Mouse (Mus musculus) kidney, postnatal 14 days (tissue): Measurements from ENCODE around the gene Ppm1j.
"Not testable (repeated sequence)": the region's sequence is repeated elsewhere in the genome, so short reads cannot be mapped to it uniquely, and the experiment has no call there.

ENCODE experiments used
- DNase-seq: peaks from one replicate; pipeline ENCODE4 v3.0.0; 2022; ENCODE audit warnings: mixed read lengths

Ppm1j gene

GRCm38 (mm10) chr3:104785284-104785683 lies 4.4 kb downstream of the Ppm1j start:
- DNase-seq, result no peak

- DNase-seq, result no peak
Observed at GRCm38 (mm10) chr3:104788075-104788474, 7.2 kb downstream of the Ppm1j start, which contains the start of gene Rhoc. Rhoc (plus strand) TSS chr3:104788375.

GRCm38 (mm10) chr3:104788561-104789311 lies 7.9 kb downstream of the Ppm1j start:
- DNase-seq, result peak; percentile 92

- DNase-seq, result no peak
Observed at GRCm38 (mm10) chr3:104789312-104789605, 8.4 kb downstream of the Ppm1j start.

GRCm38 (mm10) chr3:104789822-104790221 lies 9.0 kb downstream of the Ppm1j start:
- peak; percentile 70 for DNase-seq

GRCm38 (mm10) chr3:104790401-104790937 lies 9.6 kb downstream of the Ppm1j start:
- DNase-seq, result peak; percentile 64

- DNase-seq, result no peak
Observed at GRCm38 (mm10) chr3:104791017-104791416, 10.2 kb downstream of the Ppm1j start.

GRCm38 (mm10) chr3:104791671-104792070 lies 10.8 kb downstream of the Ppm1j start:
- DNase-seq, result no peak

- DNase-seq, result no peak
Observed at GRCm38 (mm10) chr3:104792360-104793270, 11.8 kb downstream of the Ppm1j start.

GRCm38 (mm10) chr3:104793871-104794828 lies 13.3 kb downstream of the Ppm1j start:
- peak; percentile 97 for DNase-seq

GRCm38 (mm10) chr3:104794953-104795470 lies 14.2 kb downstream of the Ppm1j start:
- no peak for DNase-seq

- no peak for DNase-seq
Observed at GRCm38 (mm10) chr3:104795661-104796340, 14.9 kb downstream of the Ppm1j start.

GRCm38 (mm10) chr3:104796430-104797082 lies 15.7 kb downstream of the Ppm1j start:
- peak; percentile 74 for DNase-seq

GRCm38 (mm10) chr3:104800681-104801080 lies 19.8 kb downstream of the Ppm1j start:
- DNase-seq, result no peak

- DNase-seq, result no peak
Observed at GRCm38 (mm10) chr3:104801481-104801880, 20.6 kb downstream of the Ppm1j start.

- no peak for DNase-seq
Observed at GRCm38 (mm10) chr3:104804312-104804711, 23.5 kb downstream of the Ppm1j start.

GRCm38 (mm10) chr3:104805539-104805938 lies 24.7 kb downstream of the Ppm1j start:
- no peak for DNase-seq

- DNase-seq, result no peak
Observed at GRCm38 (mm10) chr3:104811752-104812151, 30.9 kb downstream of the Ppm1j start.

GRCm38 (mm10) chr3:104812254-104812653 lies 31.4 kb downstream of the Ppm1j start:
- DNase-seq, result no peak

- DNase-seq, result not testable (repeated sequence)
Observed at GRCm38 (mm10) chr3:104813227-104813626, 32.4 kb downstream of the Ppm1j start.

GRCm38 (mm10) chr3:104814746-104815145 lies 33.9 kb downstream of the Ppm1j start:
- no peak for DNase-seq
